Mouse (Mus musculus) limb, embryonic 14.5 days (tissue): ENCODE data around the gene Tspear. TPM values are rescaled to one million over a fixed set of nuclear protein-coding genes. Genes with fewer than 3 reads are reported as not detected.
"Not testable (repeated sequence)": the region's sequence is repeated elsewhere in the genome, so short reads cannot be mapped to it uniquely, and the experiment has no call there.

ENCODE experiments used
- ATAC-seq: fragments of 200-750 bp; cut with Nextera tagmentation; 2 replicates; pipeline ENCODE4 v1.8.0; 2017; ENCODE audit warnings: low read depth, moderate number of reproducible peaks, moderate TSS enrichment; ENCODE audit not compliant: low FRiP score
- DNase-seq: peaks from one replicate; pipeline ENCODE4 v3.0.0-alpha.2; 2015; ENCODE audit warnings: low spot score
- H3K27ac ChIP-seq: fragments of 300-500 bp; sonication (generic); replicated peaks from 2 replicates; pipeline ENCODE4 v1.5.1; 2014; ENCODE audit warnings: low read depth, mild to moderate bottlenecking, low read length, moderate library complexity, mixed read lengths
- H3K27me3 ChIP-seq: fragments of 300-500 bp; sonication (generic); 2 replicates; pipeline ENCODE4 v1.6.1; 2014; ENCODE audit warnings: low read length, mixed read lengths; ENCODE audit not compliant: control insufficient read depth, insufficient read depth
- H3K36me3 ChIP-seq: fragments of 300-500 bp; sonication (generic); 2 replicates; pipeline ENCODE4 v1.6.1; 2014; ENCODE audit warnings: mild to moderate bottlenecking, low read length, moderate library complexity, mixed read lengths; ENCODE audit not compliant: control insufficient read depth, insufficient read depth
- H3K4me1 ChIP-seq: fragments of 300-500 bp; sonication (generic); 2 replicates; pipeline ENCODE4 v1.6.1; 2014; ENCODE audit warnings: antibody characterized with exemption, low read length, mixed read lengths; ENCODE audit not compliant: control insufficient read depth, insufficient read depth
- H3K4me2 ChIP-seq: fragments of 300-500 bp; sonication (generic); replicated peaks from 2 replicates; pipeline ENCODE4 v1.6.1; 2014; ENCODE audit warnings: low read depth, mild to moderate bottlenecking, low read length, moderate library complexity; ENCODE audit not compliant: severe bottlenecking
- H3K4me3 ChIP-seq: fragments of 300-500 bp; sonication (generic); replicated peaks from 2 replicates; pipeline ENCODE4 v1.5.1; 2014; ENCODE audit warnings: low read length
- H3K9ac ChIP-seq: fragments of 300-500 bp; sonication (generic); 2 replicates; pipeline ENCODE4 v1.6.1; 2014; ENCODE audit warnings: mild to moderate bottlenecking, low read depth, low read length, moderate library complexity; ENCODE audit not compliant: severe bottlenecking
- H3K9me3 ChIP-seq: fragments of 300-500 bp; sonication (generic); 2 replicates; pipeline ENCODE4 v1.6.1; 2016; ENCODE audit warnings: low read length; ENCODE audit not compliant: control insufficient read depth
- POLR2A ChIP-seq: fragments of 200-500 bp; IDR thresholded peaks from 2 replicates; pipeline ENCODE4 v1.8.0; 2012; ENCODE audit warnings: inconsistent platforms, mild to moderate bottlenecking, moderate library complexity, borderline replicate concordance; ENCODE audit not compliant: insufficient read depth, insufficient read length; ENCODE audit errors: extremely low read depth
- WGBS: fragments of 180-500 bp; shearing (Covaris S2); extraction: QIAGEN DNeasy Blood & Tissue Kit; methylation state at CpG from one replicate; pipeline ENCODE4 v1.1.7; 2014; 5-methylcytosine and 5-hydroxymethylcytosine counted together
- polyA plus RNA-seq, 2 experiments: library from polyadenylated mRNA; depleted of rRNA in 1 of 2; stranded (reverse) in 1 of 2; unstranded in 1 of 2; fragments of >200 nt; fragmentation: Nextera tagmentation in 1 of 2; extraction: Ambion mirVana in 1 of 2; gene quantifications; 2 replicates each; pipeline versions ENCODE4 v1.2.1 to v1.2.3; 2012 to 2014

Gene Tspear
- polyA plus RNA-seq, 2 experiments, result 1.5 to 2.0 TPM

DNA sequence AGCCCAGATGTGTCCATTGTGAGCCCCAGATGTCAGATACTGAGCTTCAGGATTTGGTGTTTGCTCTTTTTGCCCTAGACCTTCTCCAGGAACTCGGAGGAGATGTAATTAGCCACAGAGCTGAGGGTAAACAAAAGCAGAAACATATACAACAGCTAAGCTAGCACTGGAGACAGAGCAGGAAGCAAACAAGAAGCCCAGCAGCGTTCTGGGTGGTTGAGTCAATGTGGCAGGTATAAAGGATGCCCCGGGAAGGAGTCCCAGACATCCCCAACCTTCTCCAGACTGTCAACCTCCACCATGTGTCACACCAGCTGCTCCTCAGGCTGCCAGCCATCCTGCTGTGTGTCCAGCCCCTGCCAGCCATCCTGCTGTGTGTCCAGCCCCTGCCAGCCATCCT is 39.8 kb downstream of the Tspear start, which contains the start of gene Gm10100:
Gene Gm10100, plus strand, starts transcription at position 301 of the 400 bp plus-strand sequence.
- Histone ChIP-seq H3K27me3 (no peaks in the 10 kb centered on the region), H3K9ac (no peak within 1 kb of the TSS), H3K36me3 (no peaks in the 10 kb centered on the region), H3K4me2 (no peak within 1 kb of the TSS), H3K27ac (no peak within 1 kb of the TSS), H3K9me3 (no peaks in the 10 kb centered on the region), H3K4me3 (no peak within 1 kb of the TSS), H3K4me1 (no peaks in the 10 kb centered on the region)
- TF ChIP-seq POLR2A, result no peak
- 24% methylated on average over 3 of the region's 3 CpGs for WGBS
- ATAC-seq (no peak), DNase-seq (no peak)

DNA sequence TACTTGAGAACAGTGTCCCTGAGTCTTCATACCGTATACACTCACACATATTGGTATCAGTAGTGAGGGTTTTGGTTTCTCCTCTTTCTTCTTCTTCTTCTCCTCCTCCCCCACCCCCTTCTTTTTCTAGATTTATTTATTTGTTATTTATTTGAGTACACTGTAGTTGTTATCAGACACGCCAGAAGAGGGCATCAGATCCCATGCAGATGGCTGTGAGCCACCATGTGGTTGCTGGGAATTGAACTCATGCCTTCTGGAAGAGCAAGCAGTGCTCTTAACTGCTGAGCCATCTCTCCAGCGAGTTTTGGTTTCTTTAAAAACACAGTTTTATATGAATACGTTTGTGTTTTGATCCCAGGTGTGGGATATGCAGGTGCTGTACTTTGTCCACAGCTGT is 41.9 kb downstream of the Tspear start:
- ATAC-seq, result no peak
- Histone ChIP-seq H3K4me3 (no peak overlapping the region), H3K27ac (no peak overlapping the region), H3K9me3 (no peaks in the 10 kb centered on the region), H3K4me2 (no peak overlapping the region), H3K9ac (no peak overlapping the region), H3K4me1 (no peaks in the 10 kb centered on the region), H3K36me3 (no peaks in the 10 kb centered on the region), H3K27me3 (no peaks in the 10 kb centered on the region)
- 50% methylated on average over 4 of the region's 4 CpGs for WGBS
- TF ChIP-seq POLR2A, result no peak
- no peak for DNase-seq

DNA sequence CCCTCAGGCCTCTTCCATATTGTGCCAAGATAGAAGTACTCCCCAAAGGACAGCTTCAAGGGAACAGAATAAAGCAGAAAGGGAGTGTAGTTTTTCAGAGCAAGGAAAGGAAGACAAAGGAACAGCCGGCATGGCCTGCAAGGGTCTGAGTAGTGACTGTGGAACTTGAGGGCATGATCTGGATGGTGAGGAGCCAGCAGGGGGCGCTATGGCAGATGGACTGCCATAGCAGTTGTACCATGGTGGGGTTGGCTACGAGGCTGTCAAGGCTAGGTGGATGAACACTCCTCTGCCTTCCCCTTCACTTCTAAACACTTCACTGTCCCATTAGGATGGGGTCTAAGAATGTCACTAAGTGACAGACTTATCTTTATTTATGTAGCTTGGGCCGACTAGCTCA is 42.9 kb downstream of the Tspear start:
- DNase-seq, result no peak
- WGBS, result 57% methylated on average over 4 of the region's 4 CpGs
- H3K4me2 ChIP-seq, result no peak overlapping the region
- H3K4me1 ChIP-seq, result no peaks in the 10 kb centered on the region
- no peaks in the 10 kb centered on the region for H3K36me3 ChIP-seq
- no peak overlapping the region for H3K27ac ChIP-seq
- H3K27me3 ChIP-seq, result no peaks in the 10 kb centered on the region
- H3K4me3 ChIP-seq, result no peak overlapping the region
- no peaks in the 10 kb centered on the region for H3K9me3 ChIP-seq
- TF ChIP-seq POLR2A, result no peak
- no peak overlapping the region for H3K9ac ChIP-seq
- ATAC-seq, result no peak

DNA sequence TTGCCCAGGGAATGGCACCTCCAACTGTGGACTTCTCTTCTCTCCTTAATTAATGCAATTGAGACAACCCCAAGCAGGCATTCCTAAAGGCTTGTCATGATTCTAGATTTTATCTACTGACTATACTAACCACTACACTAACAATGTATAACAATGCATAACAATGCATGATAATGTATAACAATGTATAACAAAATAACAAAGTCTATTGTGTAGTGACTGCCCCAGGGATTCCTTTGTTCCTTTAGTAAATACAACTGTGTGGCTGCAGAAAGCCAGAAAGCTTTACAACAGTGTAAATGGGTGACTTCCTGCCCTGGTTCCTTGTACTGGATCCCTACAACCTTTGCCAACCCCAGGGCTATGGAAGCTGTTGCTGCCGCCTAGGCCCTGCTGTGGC is 49.6 kb downstream of the Tspear start:
- H3K4me1 ChIP-seq, result no peaks in the 10 kb centered on the region
- no peaks in the 10 kb centered on the region for H3K27me3 ChIP-seq
- no peak overlapping the region for H3K4me2 ChIP-seq
- peaks cover 7% of the 10 kb centered on the region; the same call in 1 of the 2 replicates for H3K9me3 ChIP-seq
- no peaks in the 10 kb centered on the region for H3K36me3 ChIP-seq
- ATAC-seq (no peak), DNase-seq (no peak)
- H3K27ac ChIP-seq, result no peak overlapping the region
- H3K9ac ChIP-seq, result no peak overlapping the region
- TF ChIP-seq POLR2A, result no peak
- H3K4me3 ChIP-seq, result no peak overlapping the region
- WGBS, result 82% methylated on average over 1 of the region's 1 CpGs

DNA sequence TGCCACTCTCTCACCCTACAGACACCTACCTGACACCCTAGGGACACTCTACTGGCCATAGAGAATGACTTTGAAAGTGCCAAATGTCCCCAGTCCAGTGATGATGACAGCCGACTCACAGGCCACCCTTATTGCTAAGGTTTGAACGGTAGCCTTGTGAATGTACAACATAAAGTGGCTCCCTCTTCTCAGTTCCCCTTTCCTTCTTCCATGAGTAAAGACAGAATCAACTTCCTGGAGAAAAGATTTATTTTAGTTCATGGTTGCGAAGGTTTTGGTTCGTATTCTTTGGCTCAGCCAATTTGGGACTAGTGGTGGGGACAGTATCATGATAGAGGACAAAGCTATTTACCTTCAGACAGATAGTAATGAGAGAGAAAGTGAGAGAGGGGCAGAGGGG is 52.6 kb downstream of the Tspear start:
- no peak for TF ChIP-seq POLR2A
- 80% methylated on average over 4 of the region's 4 CpGs for WGBS
- H3K9me3 ChIP-seq, result peaks cover 7% of the 10 kb centered on the region; the same call in 1 of the 2 replicates

DNA sequence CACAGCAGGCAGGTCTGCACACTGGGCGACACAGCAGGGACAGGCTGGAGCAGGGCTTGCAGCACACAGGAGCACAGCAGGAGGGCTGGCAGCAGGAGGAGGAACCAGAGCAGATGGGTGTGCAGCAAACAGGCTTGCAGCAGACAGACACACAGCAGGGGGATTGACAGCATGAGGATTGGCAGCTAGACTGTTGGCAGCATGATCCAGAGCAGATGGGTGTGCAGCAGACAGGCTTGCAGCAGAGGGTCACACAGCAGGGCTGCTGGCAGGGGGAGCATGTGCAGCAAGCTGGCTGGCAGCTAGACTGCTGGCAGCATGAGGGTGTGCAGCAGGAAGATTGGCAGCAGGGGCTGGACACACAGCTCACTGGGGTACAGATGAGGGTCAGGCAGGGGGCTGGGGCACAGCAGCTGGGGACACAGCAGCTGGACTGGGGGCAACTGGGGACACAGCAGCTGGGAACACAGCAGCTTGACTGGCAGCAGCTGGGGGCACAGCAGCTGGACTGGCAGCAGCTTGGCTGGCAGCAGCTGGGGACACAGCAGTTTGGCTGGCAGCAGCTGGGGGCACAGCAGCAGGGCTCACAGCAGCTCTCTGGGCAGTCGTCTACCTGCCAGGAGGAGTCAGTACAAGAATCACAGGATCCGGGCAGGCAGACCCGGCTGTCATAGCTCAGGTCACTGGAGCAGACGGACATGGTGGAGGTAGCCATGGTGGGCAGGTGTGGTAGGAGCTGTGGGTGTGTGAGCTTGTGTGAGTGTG is 55.7 kb downstream of the Tspear start, which contains the start of gene Gm18596:
Gene Gm18596, minus strand, starts transcription at position 715 of the 765 bp plus-strand sequence.
- H3K4me2 ChIP-seq, ATAC-seq, H3K9me3 ChIP-seq, H3K9ac ChIP-seq, H3K27me3 ChIP-seq, H3K4me1 ChIP-seq, H3K36me3 ChIP-seq, H3K4me3 ChIP-seq, H3K27ac ChIP-seq, DNase-seq: not testable (repeated sequence)
- 27% methylated on average over 4 of the region's 5 CpGs for WGBS

More for the DNA sequence above, 52.6 kb downstream of the Tspear start:
- ATAC-seq (no peak), DNase-seq (no peak)
- no peak overlapping the region for H3K4me2 ChIP-seq
- no peak overlapping the region for H3K4me3 ChIP-seq
- no peaks in the 10 kb centered on the region for H3K27me3 ChIP-seq
- H3K27ac ChIP-seq, result no peak overlapping the region
- H3K4me1 ChIP-seq, result no peaks in the 10 kb centered on the region
- no peaks in the 10 kb centered on the region for H3K36me3 ChIP-seq
- H3K9ac ChIP-seq, result no peak overlapping the region

DNA sequence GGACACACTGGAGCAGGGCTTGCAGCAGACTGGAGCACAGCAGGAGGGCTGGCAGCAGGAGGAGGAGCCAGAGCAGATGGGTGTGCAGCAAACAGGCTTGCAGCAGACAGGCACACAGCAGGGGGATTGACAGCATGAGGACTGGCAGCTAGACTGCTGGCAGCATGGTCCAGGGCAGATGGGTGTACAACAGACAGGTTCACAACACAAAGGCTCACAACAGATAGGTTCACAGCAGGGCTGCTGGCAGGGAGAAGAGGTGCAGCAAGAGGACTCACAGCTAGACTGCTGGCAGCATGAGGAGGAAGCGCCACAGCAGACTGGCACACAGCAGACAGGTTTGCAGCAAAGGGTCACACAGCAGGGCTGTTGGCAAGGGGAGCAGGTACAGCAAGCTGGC is 64.3 kb downstream of the Tspear start:
- ATAC-seq, H3K27me3 ChIP-seq, H3K27ac ChIP-seq, H3K4me1 ChIP-seq, H3K36me3 ChIP-seq, DNase-seq, H3K9ac ChIP-seq, H3K4me2 ChIP-seq, H3K4me3 ChIP-seq, H3K9me3 ChIP-seq: not testable (repeated sequence)
- WGBS, result 92% methylated on average over 1 of the region's 1 CpGs

GRCm38 (mm10) chr10:77751254-77751653 is 64.9 kb downstream of the Tspear start, which contains the start of gene Gm9736:
Gene Gm9736, minus strand, starts transcription at chr10:77751354.
- DNase-seq, H3K36me3 ChIP-seq, H3K4me1 ChIP-seq, H3K9me3 ChIP-seq, H3K4me2 ChIP-seq, H3K27me3 ChIP-seq, H3K27ac ChIP-seq, H3K4me3 ChIP-seq, ATAC-seq, H3K9ac ChIP-seq: not testable (repeated sequence)
- 57% methylated on average over 1 of the region's 1 CpGs for WGBS
